Mouse (Mus musculus) cerebellum, postnatal 25 days (tissue): ENCODE data around the gene Capn11.
A peak's percentile ranks its signal among the peaks of the same experiment; 100 is the strongest.

Experiments
- DNase-seq, 2 experiments: peaks; one replicate each; pipeline ENCODE4 v3.0.0; 2021; ENCODE audit warnings: mixed read lengths in 2 of 2

The Capn11 gene

DNA sequence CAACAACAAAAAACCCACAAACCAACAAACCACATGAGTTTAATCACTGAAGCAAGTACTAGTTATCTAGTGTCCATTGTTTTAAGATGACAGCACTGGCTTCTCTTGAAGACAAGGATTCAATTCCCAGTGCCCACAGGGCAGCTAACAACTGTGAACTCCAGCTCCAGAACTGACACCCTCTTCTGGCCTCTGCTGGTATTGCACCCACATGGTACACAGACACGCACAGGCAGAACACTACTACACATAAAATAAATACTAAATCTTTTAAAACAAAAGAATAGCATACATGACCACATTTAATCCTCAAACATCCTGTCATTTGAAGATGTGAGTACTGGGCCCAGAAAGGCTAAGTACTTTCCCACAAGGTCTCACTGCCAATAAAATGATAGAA lies 22.5 kb upstream of the Capn11 start:
- DNase-seq: peak in 1 of 2 experiments; percentile 51

DNA sequence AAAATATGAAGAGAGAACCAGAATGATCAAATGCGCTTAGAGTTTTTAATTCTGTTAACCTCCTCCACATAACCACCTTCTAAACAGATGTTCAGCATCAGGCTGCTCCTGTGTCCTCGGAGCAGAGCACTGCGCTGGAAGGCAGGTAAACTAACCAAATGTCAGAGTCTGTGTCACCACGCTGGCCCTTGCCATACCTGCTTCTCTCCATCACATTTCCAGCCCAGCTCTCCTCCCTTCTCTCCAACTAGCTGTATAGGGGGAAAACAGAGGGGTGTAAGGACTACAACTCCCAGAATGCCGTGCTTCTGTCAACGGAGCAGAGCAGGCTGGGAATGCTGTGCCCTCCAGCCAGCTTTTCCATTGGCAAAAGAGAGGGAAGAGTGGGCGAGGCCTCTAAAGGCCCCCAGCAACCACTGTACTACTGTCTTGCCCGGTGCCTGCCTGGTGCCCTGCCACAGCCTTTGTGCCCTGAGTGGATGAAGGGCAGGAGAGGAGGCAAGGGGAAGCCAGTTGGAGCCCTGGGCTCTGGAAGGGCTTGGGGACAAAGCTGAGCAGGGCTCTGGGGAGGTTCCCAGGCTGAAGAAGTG lies 21.4 kb upstream of the Capn11 start:
- DNase-seq: peak; percentile 63 to 74

DNA sequence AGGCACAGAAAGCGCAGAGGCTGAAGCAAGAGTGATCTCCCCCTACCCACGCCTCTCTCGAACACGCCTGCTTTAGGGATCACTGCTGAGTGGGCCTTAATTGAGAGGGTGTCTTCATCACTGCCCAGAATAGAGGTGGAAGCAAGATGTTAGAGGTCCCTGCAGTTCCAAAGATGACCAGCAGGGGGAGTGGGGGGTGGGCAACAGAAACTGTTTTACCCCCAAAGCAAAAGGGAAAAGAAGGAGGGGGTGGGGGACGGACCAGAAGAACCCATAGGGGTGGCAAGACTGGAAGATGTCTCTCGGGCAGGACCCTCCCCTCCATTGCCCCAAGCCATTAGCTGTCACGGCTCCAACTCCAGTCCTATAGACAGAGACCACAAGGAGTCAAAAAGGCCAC lies 19.0 kb upstream of the Capn11 start:
- peak; percentile 73 to 88 for DNase-seq

GRCm38 (mm10) chr17:45672598-45672997 lies 13.5 kb upstream of the Capn11 start:
- DNase-seq: no peak

DNA sequence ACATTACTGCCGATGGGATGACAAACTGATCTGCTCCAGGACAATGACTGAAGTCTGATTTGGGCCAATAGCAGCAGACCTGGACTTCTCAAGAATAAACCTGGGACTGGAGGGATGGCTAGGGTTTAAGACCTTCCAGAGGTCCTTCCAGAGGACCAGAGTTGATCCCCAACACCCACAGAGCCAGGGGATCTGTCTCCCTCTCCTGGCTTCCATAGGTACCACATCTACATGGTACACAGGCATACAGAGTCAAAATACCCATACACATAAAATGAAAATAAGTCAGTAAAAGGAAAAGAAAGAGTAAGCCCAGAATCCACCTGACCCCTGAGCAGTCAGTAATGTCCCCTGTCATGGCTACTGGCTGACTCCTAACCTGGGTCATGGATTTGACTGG lies 12.7 kb upstream of the Capn11 start:
- no peak for DNase-seq

GRCm38 (mm10) chr17:45667986-45668385 lies 8.9 kb upstream of the Capn11 start:
- peak in 1 of 2 experiments; percentile 49 for DNase-seq

DNA sequence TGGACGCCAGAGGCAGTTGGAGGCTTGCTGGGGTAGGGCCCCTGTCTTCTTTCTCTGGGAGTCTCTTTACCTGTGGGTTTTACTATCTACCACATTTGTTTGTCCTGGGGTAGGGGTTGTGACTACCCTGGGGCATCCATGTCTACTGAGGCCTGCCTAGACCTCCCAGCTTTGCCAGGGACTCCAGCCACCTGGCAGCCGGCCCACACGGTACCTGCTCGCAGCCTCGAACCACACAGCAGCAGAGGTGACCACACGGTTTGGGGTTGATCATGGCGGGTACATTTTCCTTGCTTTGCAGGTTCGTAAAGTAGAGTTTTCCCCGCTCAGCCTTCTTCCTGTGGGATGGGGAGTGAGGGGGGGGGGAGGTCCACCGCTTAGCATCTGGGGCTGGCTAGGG lies 8.4 kb upstream of the Capn11 start:
- DNase-seq: peak in 1 of 2 experiments; percentile 51

DNA sequence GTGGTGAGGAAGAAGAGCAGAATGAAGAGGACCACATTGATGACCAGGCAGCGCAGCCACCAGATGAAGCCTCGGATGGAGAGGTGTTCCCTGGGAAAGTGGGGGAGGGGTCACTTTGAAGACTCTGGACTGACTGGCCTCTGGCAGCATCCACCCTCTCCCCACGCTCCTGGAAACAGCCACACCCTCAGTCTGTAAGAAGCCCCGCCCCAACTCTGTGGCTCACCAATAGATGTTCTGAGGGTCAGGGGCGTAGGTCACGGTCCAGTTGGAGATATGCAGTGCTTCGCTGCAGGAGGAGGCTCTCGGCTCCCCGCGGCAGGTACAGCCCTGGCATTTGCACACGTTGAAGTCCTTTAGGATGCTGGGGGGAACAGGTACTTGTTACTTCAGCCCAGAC lies 7.0 kb upstream of the Capn11 start:
- DNase-seq: no peak

DNA sequence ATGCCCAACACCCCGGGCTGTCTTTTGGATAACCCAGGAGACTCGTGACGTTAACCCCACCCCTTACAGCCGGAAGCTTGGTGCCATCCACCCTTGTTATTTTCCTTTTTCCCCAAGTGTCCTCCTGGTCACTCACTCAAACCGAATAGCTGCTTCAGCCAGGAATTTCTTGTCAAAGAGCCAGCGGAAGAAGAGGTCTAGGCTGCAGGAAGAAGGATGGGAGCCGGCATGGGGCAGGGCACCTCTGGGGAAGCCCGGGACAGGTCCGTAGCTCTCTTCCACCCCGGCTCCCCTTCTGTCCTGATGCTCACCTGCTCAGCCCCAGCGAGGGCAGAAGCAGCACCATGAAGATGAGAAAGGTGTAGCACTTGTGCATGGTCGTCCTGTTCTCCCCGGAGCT lies 5.5 kb upstream of the Capn11 start:
- DNase-seq: peak in 1 of 2 experiments; percentile 33

GRCm38 (mm10) chr17:45663106-45663919 lies 4.2 kb upstream of the Capn11 start:
- peak; percentile 86 to 90 for DNase-seq

DNA sequence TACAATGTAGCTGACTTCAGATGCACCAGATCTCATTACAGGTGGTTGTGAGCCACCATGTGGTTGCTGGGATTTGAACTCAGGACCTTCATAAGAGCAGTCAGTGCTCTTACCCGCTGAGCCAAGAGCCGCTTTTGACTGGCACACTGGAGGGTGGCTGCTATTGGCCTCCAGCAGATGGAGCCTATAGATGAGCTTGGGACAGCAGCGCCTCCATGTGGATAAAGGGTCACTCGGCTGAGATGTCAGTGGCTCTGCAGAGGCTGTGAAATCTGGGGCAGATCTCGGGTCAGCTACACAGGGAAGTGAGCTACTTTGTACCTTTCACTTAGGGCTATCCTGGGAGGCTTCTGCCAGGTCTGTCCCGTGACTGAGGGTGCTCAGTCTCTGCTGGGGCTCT lies 3.3 kb downstream of the Capn11 start:
- peak in 1 of 2 experiments; percentile 58 for DNase-seq

GRCm38 (mm10) chr17:45653233-45653632 lies 5.9 kb downstream of the Capn11 start:
- DNase-seq: no peak

DNA sequence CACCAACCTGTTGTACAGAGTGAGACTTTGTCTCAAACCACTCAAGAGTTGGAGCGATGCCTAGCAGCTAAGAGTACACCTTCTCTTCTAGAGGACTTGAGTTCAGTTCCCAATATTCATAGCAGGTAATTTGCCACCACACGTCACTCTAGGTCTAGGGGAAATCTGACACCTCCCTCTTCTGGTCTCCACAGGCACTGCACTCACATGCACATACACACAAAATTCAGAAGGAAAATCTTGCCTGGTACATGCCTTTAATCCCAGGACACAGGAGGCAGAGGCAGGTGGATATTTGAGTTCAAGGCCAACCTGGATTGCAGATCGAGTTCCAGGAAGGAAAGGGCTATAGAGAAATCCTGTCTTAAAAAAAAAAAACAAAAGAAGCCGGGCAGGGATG lies 14.9 kb downstream of the Capn11 start:
- no peak for DNase-seq

DNA sequence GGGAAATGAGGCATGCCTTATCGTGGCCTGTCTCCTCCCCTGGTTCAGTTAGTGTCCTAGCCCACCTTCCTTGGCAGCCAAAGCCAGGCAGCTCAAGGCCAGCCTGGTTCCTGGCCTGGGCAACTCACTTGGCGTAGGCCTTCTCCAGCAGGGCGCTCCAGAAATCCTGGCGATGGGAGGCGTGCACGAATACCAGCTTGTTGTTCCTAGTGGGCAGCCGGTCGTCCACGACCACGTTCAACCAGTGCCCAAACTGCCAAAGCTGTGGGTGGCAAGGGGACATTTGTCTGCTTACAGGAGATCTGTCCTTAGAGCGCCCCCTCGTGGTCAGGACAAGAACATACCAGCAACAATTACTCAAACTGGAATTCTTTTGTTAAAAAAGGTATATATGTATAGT lies 16.4 kb downstream of the Capn11 start:
- peak; percentile 87 to 90 for DNase-seq

- no peak for DNase-seq
These were observed 17.1 kb downstream of the Capn11 start for GRCm38 (mm10) chr17:45641981-45642380.

- no peak for DNase-seq
These were observed 20.4 kb downstream of the Capn11 start for GRCm38 (mm10) chr17:45638596-45639295.

DNA sequence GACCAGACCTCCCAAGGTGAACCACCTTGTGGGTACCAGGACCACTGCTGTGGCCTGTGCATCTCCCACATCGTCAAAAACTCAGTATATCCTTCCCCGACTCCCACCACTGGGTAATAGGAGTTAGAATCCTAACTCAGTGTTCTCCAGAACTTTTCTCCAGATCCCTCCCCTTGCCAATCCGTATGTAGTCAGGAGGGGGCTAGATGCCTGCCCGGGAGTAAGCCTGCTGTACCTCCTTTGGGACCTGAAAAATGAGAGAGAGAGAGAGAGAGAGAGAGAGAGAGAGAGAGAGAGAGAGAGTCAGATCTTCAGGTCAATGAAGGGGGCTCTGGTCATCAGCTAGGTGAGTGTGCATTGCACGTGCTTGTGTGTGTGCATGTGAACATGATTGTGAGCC lies 25.1 kb downstream of the Capn11 start:
- no peak for DNase-seq

- no peak for DNase-seq
These were observed 27.2 kb downstream of the Capn11 start for GRCm38 (mm10) chr17:45631940-45632339.

DNA sequence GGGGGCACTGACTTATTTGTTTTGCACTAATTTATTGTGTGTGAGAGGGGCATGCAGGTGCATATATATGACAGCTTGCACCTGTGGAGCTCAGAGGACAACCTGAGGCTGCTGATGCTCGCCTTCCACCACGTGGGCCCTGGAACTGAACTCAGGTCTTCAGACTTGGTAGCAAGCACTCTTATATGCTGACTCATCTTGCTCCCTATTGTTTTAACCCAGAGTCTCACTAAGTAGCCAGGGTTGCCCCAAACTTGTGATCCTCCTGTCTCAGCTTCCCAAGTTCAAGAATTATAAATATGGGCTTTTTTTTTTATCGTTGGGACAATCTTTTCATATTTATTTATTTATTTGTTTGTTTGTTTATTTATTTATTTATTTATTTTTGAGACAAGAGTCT lies 28.1 kb downstream of the Capn11 start:
- no peak for DNase-seq

DNA sequence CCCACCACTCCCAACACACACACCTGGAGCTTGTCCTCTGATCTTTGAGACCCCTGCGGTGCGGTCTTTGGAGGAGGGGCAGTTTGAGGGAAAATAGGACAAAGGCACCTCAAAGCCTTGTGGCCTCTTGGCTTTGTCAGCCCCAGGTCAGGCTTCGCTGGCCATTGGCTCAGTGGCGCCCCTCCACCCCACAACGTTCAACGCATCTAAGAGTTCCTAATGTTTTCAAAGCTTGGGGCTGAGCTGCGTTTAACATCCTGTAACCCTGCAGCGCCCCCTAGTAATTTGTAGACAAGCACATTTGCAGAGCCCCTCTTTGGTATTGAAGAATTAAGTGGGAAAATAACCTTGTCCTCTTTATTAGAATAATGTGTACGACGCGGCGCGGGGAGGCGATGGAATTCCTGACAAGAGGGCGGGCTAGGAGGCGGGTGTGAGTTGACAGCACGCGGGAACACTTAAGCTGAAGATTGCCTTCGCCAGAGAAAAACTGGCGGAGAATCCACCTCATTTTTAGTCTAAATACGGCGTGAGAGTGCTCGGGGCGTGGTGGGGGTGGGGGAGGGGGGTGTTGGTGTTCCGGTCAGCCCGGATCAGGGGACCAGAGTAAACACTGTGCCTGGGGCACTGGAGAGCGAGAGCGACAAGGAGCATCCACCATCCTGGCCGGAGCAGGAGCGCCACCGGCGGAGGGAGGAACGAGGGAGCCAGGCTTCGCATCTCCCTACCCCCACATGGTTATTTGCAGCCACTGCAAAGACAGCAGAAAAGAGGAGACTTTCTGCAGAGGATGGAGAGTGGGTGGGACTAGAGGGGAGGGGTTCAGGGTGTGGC lies 29.0 kb downstream of the Capn11 start:
- DNase-seq: peak; percentile 81 to 87

DNA sequence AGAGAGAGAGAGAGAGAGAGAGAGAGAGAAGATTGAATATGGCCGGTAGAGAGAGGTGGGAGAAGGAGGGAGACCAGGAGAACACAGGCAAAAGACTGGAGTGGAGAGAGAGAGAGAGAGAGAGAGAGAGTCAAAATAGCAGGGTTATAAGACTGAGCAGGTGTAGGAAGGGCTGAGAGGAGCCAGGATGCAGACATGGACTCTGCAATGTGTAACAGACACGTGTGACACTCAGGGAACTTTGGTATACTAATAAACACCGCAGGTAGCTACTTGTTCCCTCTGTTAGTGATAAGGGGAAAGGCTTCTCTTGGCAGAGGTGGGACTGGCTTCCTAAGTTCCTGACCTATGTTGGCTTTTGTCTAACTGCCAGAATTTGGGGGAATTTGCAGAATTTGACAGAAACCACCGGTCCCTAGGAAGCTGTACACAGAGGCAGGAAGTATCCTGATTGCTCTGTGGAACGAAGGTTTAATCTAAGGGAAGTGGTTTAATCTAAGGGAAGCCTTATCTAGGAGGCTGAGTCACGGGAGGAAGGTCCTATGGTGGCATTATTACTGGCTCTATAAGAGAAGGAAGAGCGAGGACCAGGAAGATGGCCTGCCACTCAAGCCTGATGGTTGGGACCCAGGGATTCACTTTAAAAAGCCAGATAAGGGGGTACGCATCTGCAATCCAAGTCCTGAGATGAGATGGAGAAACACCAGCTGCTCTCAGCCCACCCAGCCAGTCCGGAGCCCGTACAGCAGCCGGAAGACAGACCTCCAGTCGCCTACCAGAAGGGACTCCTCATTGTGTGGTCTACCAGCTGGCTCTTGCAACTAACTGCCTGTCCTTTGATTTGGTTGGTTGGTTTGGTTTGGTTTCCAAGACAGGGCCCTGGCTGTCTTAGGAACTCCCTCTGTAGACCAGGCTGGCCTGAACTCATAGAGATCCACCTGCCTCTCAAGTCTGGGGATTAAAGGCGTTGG lies 30.0 kb downstream of the Capn11 start:
- DNase-seq: no peak

DNA sequence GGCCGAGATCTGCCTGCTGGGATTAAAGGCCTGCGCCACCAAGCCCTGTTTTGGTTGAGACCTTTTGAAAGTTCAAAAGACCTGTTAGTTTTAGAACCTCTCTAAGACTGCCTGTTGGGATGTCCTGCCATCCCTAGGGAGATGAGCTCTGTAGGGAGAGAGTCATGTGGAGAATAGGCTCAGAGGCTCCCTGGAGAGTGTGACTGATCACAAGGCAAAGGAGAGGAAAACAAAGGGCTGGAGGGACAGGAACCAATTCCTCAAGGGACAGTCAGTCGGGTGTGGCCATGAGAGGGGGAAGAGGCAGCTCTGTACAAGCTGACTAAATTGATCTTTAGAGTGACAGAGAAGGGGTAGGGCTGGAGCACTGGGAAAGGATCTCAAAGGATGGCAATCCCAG lies 31.0 kb downstream of the Capn11 start:
- no peak for DNase-seq
